Mouse (Mus musculus): ENCODE results near the gene Cdh8. TPM values are rescaled to one million over a fixed set of nuclear protein-coding genes. Genes with fewer than 3 reads are reported as not detected.

Gene Cdh8
- polyA plus RNA-seq, 1 experiment from 2014 or later = 26.0 TPM

- 79% methylated on average over 8 of the region's 8 CpGs for WGBS
- H3K4me2 ChIP-seq = no peak overlapping the region
- ATAC-seq = no peak
- no peaks in the 10 kb centered on the region for H3K9me3 ChIP-seq (replicated peaks)
- H3K27ac ChIP-seq = no peak overlapping the region
- no peaks in the 10 kb centered on the region for H3K4me1 ChIP-seq
- no peaks in the 10 kb centered on the region for H3K36me3 ChIP-seq (ENCODE audit: poor library complexity, severe bottlenecking)
- no peaks in the 10 kb centered on the region for H3K27me3 ChIP-seq
- H3K9ac ChIP-seq = no peak overlapping the region
- no peak overlapping the region for H3K4me3 ChIP-seq
These were observed 367.5 kb downstream of the Cdh8 start for GRCm38 (mm10) chr8:99048664-99049363.

GRCm38 (mm10) chr8:99040423-99040822 lies 375.8 kb downstream of the Cdh8 start:
- ATAC-seq = no peak
- Histone ChIP-seq H3K9me3 (replicated peaks) (no peaks in the 10 kb centered on the region), H3K4me3 (no peak overlapping the region), H3K4me1 (no peaks in the 10 kb centered on the region), H3K27me3 (no peaks in the 10 kb centered on the region), H3K27ac (no peak overlapping the region), H3K36me3 (ENCODE audit: poor library complexity, severe bottlenecking) (no peaks in the 10 kb centered on the region), H3K4me2 (no peak overlapping the region), H3K9ac (no peak overlapping the region)
- 96% methylated on average over 2 of the region's 2 CpGs for WGBS

GRCm38 (mm10) chr8:99031060-99031459 lies 385.2 kb downstream of the Cdh8 start:
- Histone ChIP-seq H3K4me1 (no peaks in the 10 kb centered on the region), H3K36me3 (ENCODE audit: poor library complexity, severe bottlenecking) (no peaks in the 10 kb centered on the region), H3K9me3 (replicated peaks) (no peaks in the 10 kb centered on the region), H3K27ac (no peak overlapping the region), H3K4me2 (no peak overlapping the region), H3K9ac (no peak overlapping the region), H3K27me3 (no peaks in the 10 kb centered on the region), H3K4me3 (no peak overlapping the region)
- 86% methylated on average over 4 of the region's 4 CpGs for WGBS
- ATAC-seq = no peak

Measured in forebrain, embryonic 13.5 days (tissue).